Mouse (Mus musculus) E14TG2a.4 (cell line): ENCODE data around the gene Eef1akmt3.

ENCODE experiments used
- H3K27me3 ChIP-seq: 2 replicates; pipeline ENCODE4 v1.6.1; 2014; ENCODE audit warnings: low read length, control low read depth; ENCODE audit not compliant: insufficient read depth
- H3K36me3 ChIP-seq: 2 replicates; pipeline ENCODE4 v1.6.1; 2014; ENCODE audit warnings: low read length, control low read depth; ENCODE audit not compliant: insufficient read depth
- H3K4me1 ChIP-seq: replicated peaks from 2 replicates; pipeline ENCODE4 v1.6.1; 2014; ENCODE audit warnings: low read depth, low read length, control low read depth
- H3K4me3 ChIP-seq: replicated peaks from 2 replicates; pipeline ENCODE4 v1.5.1; 2014; ENCODE audit warnings: mild to moderate bottlenecking, low read length
- H3K9me3 ChIP-seq: 2 replicates; pipeline ENCODE4 v1.6.1; 2014; ENCODE audit warnings: low read length, control low read depth
- CTCF ChIP-seq: conservative IDR thresholded peaks from 2 replicates; pipeline ENCODE4 v1.5.1; 2014; ENCODE audit warnings: low read length
- NANOG ChIP-seq: IDR thresholded peaks from 2 replicates; pipeline ENCODE4 v1.6.1; 2014; ENCODE audit warnings: borderline replicate concordance, low read length, mixed read lengths
- POU5F1 ChIP-seq: IDR thresholded peaks from 2 replicates; pipeline ENCODE4 v1.6.1; 2014; ENCODE audit warnings: low read length, borderline replicate concordance

Eef1akmt3 gene

GRCm38 (mm10) chr10:127080901-127081780 is 39.8 kb upstream of the Eef1akmt3 start:
- Histone ChIP-seq H3K27me3 (peaks cover 86% of the 10 kb centered on the region), H3K36me3 (no peaks in the 10 kb centered on the region), H3K4me3 (peak overlapping the region; percentile 77), H3K4me1 (peaks cover 44% of the 10 kb centered on the region), H3K9me3 (no peaks in the 10 kb centered on the region)
- TF ChIP-seq CTCF (no peak), POU5F1 (no peak), NANOG (no peak)

- peak overlapping the region; percentile 77 for H3K4me3 ChIP-seq
- H3K9me3 ChIP-seq, result no peaks in the 10 kb centered on the region
- TF ChIP-seq POU5F1, result no peak
- TF ChIP-seq NANOG, result no peak
- TF ChIP-seq CTCF, result no peak
- H3K27me3 ChIP-seq, result peaks cover 91% of the 10 kb centered on the region
- peaks cover 52% of the 10 kb centered on the region for H3K4me1 ChIP-seq
- H3K36me3 ChIP-seq, result no peaks in the 10 kb centered on the region
Observed at GRCm38 (mm10) chr10:127079665-127080391, 38.5 kb upstream of the Eef1akmt3 start.

- peaks cover 52% of the 10 kb centered on the region for H3K4me1 ChIP-seq
- H3K36me3 ChIP-seq, result no peaks in the 10 kb centered on the region
- H3K27me3 ChIP-seq, result peaks cover 90% of the 10 kb centered on the region
- TF ChIP-seq POU5F1, result no peak
- H3K9me3 ChIP-seq, result no peaks in the 10 kb centered on the region
- peak overlapping the region; percentile 77 for H3K4me3 ChIP-seq
Observed at GRCm38 (mm10) chr10:127078677-127079575, 37.6 kb upstream of the Eef1akmt3 start.

GRCm38 (mm10) chr10:127078001-127078676 is 36.8 kb upstream of the Eef1akmt3 start:
- H3K9me3 ChIP-seq, result no peaks in the 10 kb centered on the region
- H3K4me1 ChIP-seq, result peaks cover 52% of the 10 kb centered on the region
- H3K36me3 ChIP-seq, result no peaks in the 10 kb centered on the region
- peak overlapping the region; percentile 41; the same call in 1 of the 2 replicates for H3K4me3 ChIP-seq
- peaks cover 82% of the 10 kb centered on the region for H3K27me3 ChIP-seq
- TF ChIP-seq POU5F1 (no peak), CTCF (no peak), NANOG (no peak)

- peak overlapping the region; percentile 13; the same call in 1 of the 2 replicates for H3K4me3 ChIP-seq
- no peak for TF ChIP-seq NANOG
- TF ChIP-seq CTCF, result no peak
- no peak for TF ChIP-seq POU5F1
- no peaks in the 10 kb centered on the region for H3K36me3 ChIP-seq
- peaks cover 76% of the 10 kb centered on the region for H3K27me3 ChIP-seq
- H3K9me3 ChIP-seq, result no peaks in the 10 kb centered on the region
- peaks cover 52% of the 10 kb centered on the region for H3K4me1 ChIP-seq
Observed at GRCm38 (mm10) chr10:127077515-127077914, 36.2 kb upstream of the Eef1akmt3 start.

- H3K27me3 ChIP-seq, result peaks cover 61% of the 10 kb centered on the region
- TF ChIP-seq CTCF (no peak), NANOG (no peak), POU5F1 (no peak)
- H3K9me3 ChIP-seq, result no peaks in the 10 kb centered on the region
- H3K4me1 ChIP-seq, result peaks cover 45% of the 10 kb centered on the region
- H3K4me3 ChIP-seq, result no peak overlapping the region
- H3K36me3 ChIP-seq, result no peaks in the 10 kb centered on the region
Observed at GRCm38 (mm10) chr10:127076082-127076481, 34.8 kb upstream of the Eef1akmt3 start.

GRCm38 (mm10) chr10:127075651-127076050 is 34.3 kb upstream of the Eef1akmt3 start:
- H3K36me3 ChIP-seq, result no peaks in the 10 kb centered on the region
- no peak overlapping the region for H3K4me3 ChIP-seq
- no peak for TF ChIP-seq NANOG
- no peak for TF ChIP-seq POU5F1
- no peak for TF ChIP-seq CTCF
- H3K4me1 ChIP-seq, result peaks cover 45% of the 10 kb centered on the region
- H3K9me3 ChIP-seq, result no peaks in the 10 kb centered on the region
- H3K27me3 ChIP-seq, result peaks cover 57% of the 10 kb centered on the region

- Histone ChIP-seq H3K27me3 (peaks cover 51% of the 10 kb centered on the region), H3K36me3 (no peaks in the 10 kb centered on the region)
- no peak for TF ChIP-seq CTCF
- no peak for TF ChIP-seq POU5F1
- no peak for TF ChIP-seq NANOG
Observed at GRCm38 (mm10) chr10:127075080-127075479, 33.8 kb upstream of the Eef1akmt3 start, which contains the start of gene Agap2. Agap2 (plus strand) TSS chr10:127075284.

More at GRCm38 (mm10) chr10:127075080-127075479, 33.8 kb upstream of the Eef1akmt3 start, which contains the start of gene Agap2:
- H3K4me1 ChIP-seq, result peaks cover 42% of the 10 kb centered on the region
- no peak within 1 kb of the TSS for H3K4me3 ChIP-seq
- no peaks in the 10 kb centered on the region for H3K9me3 ChIP-seq
